17 mouse cellular contexts compared by ENCODE assay signal in the genomic region with DNA sequence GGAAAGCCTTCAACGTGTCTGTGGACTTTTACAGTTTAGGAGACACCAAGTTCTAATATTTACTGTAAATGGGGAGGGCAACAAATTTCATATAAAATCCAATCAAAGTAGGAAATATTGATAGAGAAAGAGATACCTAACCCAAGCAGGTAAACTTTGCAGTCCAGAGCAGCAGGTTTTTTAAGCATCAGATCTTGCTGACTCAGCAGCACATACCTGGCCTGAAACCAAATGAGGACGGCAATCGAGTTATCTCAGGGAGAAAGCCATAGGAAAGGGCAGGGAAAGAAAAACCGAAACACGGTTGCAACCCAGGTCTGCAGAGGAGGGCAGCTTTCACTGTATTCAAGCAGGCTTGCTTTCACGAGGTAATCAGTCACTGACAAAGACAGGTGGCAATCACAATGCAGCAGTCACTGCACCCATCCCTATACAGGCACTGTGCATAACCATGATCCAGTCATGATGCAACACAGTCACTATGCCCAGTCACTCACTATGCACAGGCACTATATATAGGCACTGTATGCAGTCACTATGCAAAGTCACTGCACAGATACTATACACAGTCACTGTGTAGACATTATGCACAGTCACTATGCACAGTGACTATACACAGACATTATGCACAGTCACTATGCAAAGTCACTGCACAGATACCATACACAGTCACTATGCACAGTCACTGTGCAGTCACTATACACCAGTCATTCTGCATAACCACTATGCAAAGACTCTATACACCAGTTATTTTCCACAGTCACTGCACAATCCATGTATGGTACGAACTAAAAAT.
DNase-seq lines count a peak whose midpoint lies in the region; ATAC-seq and TF ChIP-seq lines count a peak whose summit lies in the region.
"Had no signal": no experiment of that assay in that cellular context is flagged by ENCODE, and none has a peak within 500 bp of the region (broad histone marks: within the 10 kb centered on the region; RNA-seq: fewer than 3 reads in every experiment).

No protein-coding gene starts in this region.

- WGBS in forebrain, embryonic 15.5 days: 79% methylated on average over 7 of the region's 7 CpGs
- WGBS in forebrain, embryonic 14.5 days: 81% methylated on average over 7 of the region's 7 CpGs
- 84% methylated on average over 7 of the region's 7 CpGs for WGBS in midbrain, embryonic 13.5 days
- 80% methylated on average over 7 of the region's 7 CpGs for WGBS in midbrain, embryonic 15.5 days
- WGBS in liver, postnatal 0 days (ENCODE audit: insufficient replicate concordance): 70% methylated on average over 7 of the region's 7 CpGs
- WGBS in cerebellum, adult 2 months: 71% methylated on average over 7 of the region's 7 CpGs
- WGBS in intestine, embryonic 16.5 days: 69% methylated on average over 7 of the region's 7 CpGs

- no peak for TF ChIP-seq POLR2A in cerebellum, adult 2 months (IDR thresholded peaks at IDR 0.05; ENCODE audit: borderline replicate concordance, insufficient read depth, low read length)

- H3K4me1 ChIP-seq in forebrain, embryonic 15.5 days: no peaks in the 10 kb centered on the region
- no peaks in the 10 kb centered on the region for H3K4me1 ChIP-seq in forebrain, embryonic 14.5 days (ENCODE audit: control insufficient read depth, insufficient read depth, low read length)
- H3K4me1 ChIP-seq in midbrain, embryonic 13.5 days (replicated peaks): no peaks in the 10 kb centered on the region
- no peaks in the 10 kb centered on the region for H3K4me1 ChIP-seq in midbrain, embryonic 15.5 days
- H3K4me1 ChIP-seq in liver, postnatal 0 days (ENCODE audit: insufficient read depth): no peaks in the 10 kb centered on the region
- H3K4me1 ChIP-seq in cerebellum, adult 2 months (ENCODE audit: control insufficient read depth, insufficient read depth, low read length): no peaks in the 10 kb centered on the region
- no peaks in the 10 kb centered on the region for H3K4me1 ChIP-seq in intestine, embryonic 16.5 days (ENCODE audit: control insufficient read depth, insufficient read depth, low read length)
- H3K4me1 ChIP-seq: embryonic facial prominence, embryonic 10.5 days; hindbrain, embryonic 10.5 days; lung, embryonic 15.5 days; midbrain, embryonic 10.5 days had no signal

- no peak overlapping the region for H3K27ac ChIP-seq in forebrain, embryonic 15.5 days (replicated peaks)
- H3K27ac ChIP-seq in forebrain, embryonic 14.5 days (ENCODE audit: low read depth, low read length): no peak overlapping the region
- H3K27ac ChIP-seq in midbrain, embryonic 13.5 days: no peak overlapping the region
- no peak overlapping the region for H3K27ac ChIP-seq in midbrain, embryonic 15.5 days
- no peak overlapping the region; the same call in 1 of the 2 replicates for H3K27ac ChIP-seq in liver, postnatal 0 days (ENCODE audit: low read depth)
- no peak overlapping the region for H3K27ac ChIP-seq in cerebellum, adult 2 months (ENCODE audit: insufficient read depth, low read length)
- H3K27ac ChIP-seq in intestine, embryonic 16.5 days (ENCODE audit: low read length): no peak overlapping the region
- H3K27ac ChIP-seq: embryonic facial prominence, embryonic 10.5 days; hindbrain, embryonic 10.5 days; lung, embryonic 15.5 days; midbrain, embryonic 10.5 days had no signal

- H3K9ac ChIP-seq in forebrain, embryonic 15.5 days (replicated peaks): no peak overlapping the region
- H3K9ac ChIP-seq in forebrain, embryonic 14.5 days (ENCODE audit: low read length): no peak overlapping the region
- no peak overlapping the region for H3K9ac ChIP-seq in midbrain, embryonic 13.5 days (replicated peaks)
- H3K9ac ChIP-seq in midbrain, embryonic 15.5 days: no peak overlapping the region
- no peak overlapping the region for H3K9ac ChIP-seq in liver, postnatal 0 days (replicated peaks)
- no peak overlapping the region for H3K9ac ChIP-seq in intestine, embryonic 16.5 days (ENCODE audit: low read depth, low read length)
- H3K9ac ChIP-seq: lung, embryonic 15.5 days had no signal

- no peaks in the 10 kb centered on the region for H3K36me3 ChIP-seq in forebrain, embryonic 15.5 days
- H3K36me3 ChIP-seq in forebrain, embryonic 14.5 days (ENCODE audit: control insufficient read depth, insufficient read depth, low read length): no peaks in the 10 kb centered on the region
- no peaks in the 10 kb centered on the region for H3K36me3 ChIP-seq in midbrain, embryonic 13.5 days
- H3K36me3 ChIP-seq in midbrain, embryonic 15.5 days (replicated peaks): no peaks in the 10 kb centered on the region
- no peaks in the 10 kb centered on the region for H3K36me3 ChIP-seq in liver, postnatal 0 days (replicated peaks; ENCODE audit: insufficient read depth, low read length)
- H3K36me3 ChIP-seq in intestine, embryonic 16.5 days (ENCODE audit: control insufficient read depth, insufficient read depth, low read length): no peaks in the 10 kb centered on the region
- H3K36me3 ChIP-seq: embryonic facial prominence, embryonic 10.5 days; hindbrain, embryonic 10.5 days; lung, embryonic 15.5 days; midbrain, embryonic 10.5 days had no signal

- no peak overlapping the region for H3K4me3 ChIP-seq in forebrain, embryonic 15.5 days
- H3K4me3 ChIP-seq in forebrain, embryonic 14.5 days (ENCODE audit: low read depth, low read length): no peak overlapping the region
- H3K4me3 ChIP-seq in midbrain, embryonic 13.5 days (replicated peaks): no peak overlapping the region
- no peak overlapping the region for H3K4me3 ChIP-seq in midbrain, embryonic 15.5 days
- H3K4me3 ChIP-seq in liver, postnatal 0 days (ENCODE audit: low read depth, low read length): no peak overlapping the region
- H3K4me3 ChIP-seq in cerebellum, adult 2 months (replicated peaks; ENCODE audit: insufficient read depth, low read depth, low read length): no peak overlapping the region
- H3K4me3 ChIP-seq in intestine, embryonic 16.5 days (ENCODE audit: low read length): no peak overlapping the region
- H3K4me3 ChIP-seq: embryonic facial prominence, embryonic 10.5 days; hindbrain, embryonic 10.5 days; lung, embryonic 15.5 days; midbrain, embryonic 10.5 days had no signal

- no peaks in the 10 kb centered on the region for H3K27me3 ChIP-seq in forebrain, embryonic 15.5 days
- H3K27me3 ChIP-seq in forebrain, embryonic 14.5 days (replicated peaks; ENCODE audit: control insufficient read depth, insufficient read depth, low read length): no peaks in the 10 kb centered on the region
- no peaks in the 10 kb centered on the region for H3K27me3 ChIP-seq in midbrain, embryonic 13.5 days
- H3K27me3 ChIP-seq in midbrain, embryonic 15.5 days (replicated peaks): no peaks in the 10 kb centered on the region
- no peaks in the 10 kb centered on the region for H3K27me3 ChIP-seq in liver, postnatal 0 days (ENCODE audit: insufficient read depth, low read length)
- H3K27me3 ChIP-seq in cerebellum, adult 2 months (ENCODE audit: control insufficient read depth, insufficient read depth, low read length): no peaks in the 10 kb centered on the region
- H3K27me3 ChIP-seq in intestine, embryonic 16.5 days (replicated peaks; ENCODE audit: control insufficient read depth, insufficient read depth, low read length): no peaks in the 10 kb centered on the region
- H3K27me3 ChIP-seq: lung, embryonic 15.5 days had no signal

- H3K9me3 ChIP-seq in forebrain, embryonic 15.5 days: no peaks in the 10 kb centered on the region
- H3K9me3 ChIP-seq in forebrain, embryonic 14.5 days (replicated peaks; ENCODE audit: control insufficient read depth, low read length): no peaks in the 10 kb centered on the region
- no peaks in the 10 kb centered on the region for H3K9me3 ChIP-seq in midbrain, embryonic 13.5 days
- H3K9me3 ChIP-seq in midbrain, embryonic 15.5 days: no peaks in the 10 kb centered on the region
- no peaks in the 10 kb centered on the region for H3K9me3 ChIP-seq in liver, postnatal 0 days (ENCODE audit: low read length)
- no peaks in the 10 kb centered on the region for H3K9me3 ChIP-seq in intestine, embryonic 16.5 days (ENCODE audit: control insufficient read depth, low read length)
- H3K9me3 ChIP-seq: embryonic facial prominence, embryonic 10.5 days; hindbrain, embryonic 10.5 days; lung, embryonic 15.5 days; midbrain, embryonic 10.5 days had no signal

- TF ChIP-seq EP300 in liver, postnatal 0 days (IDR thresholded peaks at IDR 0.05; ENCODE audit: low read depth): no peak

- peak; percentile 26; the same call in 1 of the 2 replicates for ATAC-seq in forebrain, embryonic 15.5 days (replicated peaks)
- no peak for ATAC-seq in forebrain, embryonic 14.5 days
- 0 out of 2 replicates have a peak, but pooled peaks have one; percentile 34 for ATAC-seq in midbrain, embryonic 13.5 days
- no peak for ATAC-seq in midbrain, embryonic 15.5 days (replicated peaks)
- ATAC-seq in liver, postnatal 0 days: peak; percentile 93
- ATAC-seq in intestine, embryonic 16.5 days: no peak
- ATAC-seq: intestine, postnatal 0 days had no signal

- H3K4me2 ChIP-seq in forebrain, embryonic 15.5 days (replicated peaks): no peak overlapping the region
- H3K4me2 ChIP-seq in forebrain, embryonic 14.5 days (ENCODE audit: low read length): no peak overlapping the region
- H3K4me2 ChIP-seq in midbrain, embryonic 13.5 days (replicated peaks): no peak overlapping the region
- no peak overlapping the region for H3K4me2 ChIP-seq in midbrain, embryonic 15.5 days
- H3K4me2 ChIP-seq in liver, postnatal 0 days (ENCODE audit: low read depth, low read length): no peak overlapping the region
- H3K4me2 ChIP-seq in intestine, embryonic 16.5 days (ENCODE audit: low read depth, low read length): no peak overlapping the region
- H3K4me2 ChIP-seq: lung, embryonic 15.5 days had no signal

- DNase-seq in forebrain, embryonic 14.5 days (ENCODE audit: low spot score): no peak
- no peak for DNase-seq in liver, postnatal 0 days
- no peak for DNase-seq in cerebellum, adult 2 months
- DNase-seq in kidney, adult 11 months: no peak
- DNase-seq: cerebellum, postnatal 25 days; kidney, postnatal 14 days; left cerebral cortex, postnatal 4 days; right cerebral cortex, postnatal 14 days had no signal

- no peak for TF ChIP-seq CTCF in liver, postnatal 0 days (IDR thresholded peaks at IDR 0.05; ENCODE audit: low read depth)
- no peak for TF ChIP-seq CTCF in cerebellum, adult 2 months (IDR thresholded peaks at IDR 0.05; ENCODE audit: borderline replicate concordance, insufficient read depth, low read depth, low read length)

Comparison
In these comparisons a context has a peak if more than half of its experiments do, and no peak if none do; other contexts are left out.
1. ATAC-seq: peak in forebrain, embryonic 15.5 days (single experiment), midbrain, embryonic 13.5 days (single experiment) and liver, postnatal 0 days (single experiment); none in forebrain, embryonic 14.5 days (single experiment), midbrain, embryonic 15.5 days (single experiment) and intestine, embryonic 16.5 days (single experiment).